Mouse (Mus musculus): ENCODE data around the gene Hspa1a. TPM values are rescaled to one million over a fixed set of nuclear protein-coding genes. Genes with fewer than 3 reads are reported as not detected.
"Not testable (repeated sequence)": the region's sequence is repeated elsewhere in the genome, so short reads cannot be mapped to it uniquely, and the experiment has no call there.

Hspa1a gene
- total and polyA plus RNA-seq, 3 experiments, result 0.18 TPM; not detected in 2

DNA sequence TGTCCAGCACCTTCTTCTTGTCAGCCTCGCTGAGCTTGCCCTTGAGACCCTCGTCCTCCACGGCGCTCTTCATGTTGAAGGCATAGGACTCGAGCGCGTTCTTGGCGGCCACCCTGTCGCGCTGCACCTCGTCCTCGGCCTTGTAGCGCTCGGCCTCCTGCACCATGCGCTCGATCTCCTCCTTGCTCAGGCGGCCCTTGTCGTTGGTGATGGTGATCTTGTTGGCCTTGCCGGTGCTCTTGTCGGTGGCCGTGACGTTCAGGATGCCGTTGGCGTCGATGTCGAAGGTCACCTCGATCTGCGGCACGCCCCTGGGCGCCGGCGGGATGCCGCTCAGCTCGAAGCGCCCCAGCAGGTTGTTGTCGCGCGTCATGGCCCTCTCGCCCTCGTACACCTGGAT is 14.7 kb downstream of the Hspa1a start:
- not testable (repeated sequence) for ATAC-seq (ENCODE audit: extremely low read depth, insufficient number of reproducible peaks, low FRiP score, poor library complexity, severe bottlenecking); H3K36me3 ChIP-seq (replicated peaks); H3K4me3 ChIP-seq (ENCODE audit: low read depth, low read length); DNase-seq (ENCODE audit: low spot score); H3K27me3 ChIP-seq (ENCODE audit: insufficient read depth, low read length)
- Histone ChIP-seq H3K4me1 (ENCODE audit: insufficient read depth, low read depth, low read length) (peaks cover 21% of the 10 kb centered on the region), H3K9me3 (replicated peaks) (peaks cover 14% of the 10 kb centered on the region)

DNA sequence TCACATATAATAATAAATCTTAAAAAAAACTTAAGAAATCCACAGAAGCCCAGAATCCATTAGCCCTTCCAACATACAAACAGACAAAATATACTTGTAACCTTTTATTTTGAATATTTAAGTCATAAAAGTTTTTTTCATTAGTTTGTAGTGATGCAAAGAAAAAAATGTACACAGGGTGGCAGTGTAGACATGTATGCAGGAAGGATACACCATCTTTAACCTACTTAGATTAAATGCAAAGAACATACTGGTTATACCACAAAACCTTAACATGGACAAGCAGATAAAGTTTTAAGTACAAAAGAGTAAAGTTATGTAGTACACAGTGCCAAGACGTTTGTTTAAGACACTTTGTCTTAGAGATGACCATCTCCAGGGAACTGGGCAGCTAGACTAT is 15.6 kb downstream of the Hspa1a start:
- peaks cover 7% of the 10 kb centered on the region for H3K36me3 ChIP-seq (replicated peaks)
- H3K4me3 ChIP-seq (ENCODE audit: low read depth, low read length), result no peak overlapping the region
- H3K27me3 ChIP-seq (ENCODE audit: insufficient read depth, low read length), result no peaks in the 10 kb centered on the region
- ATAC-seq (ENCODE audit: extremely low read depth, insufficient number of reproducible peaks, low FRiP score, poor library complexity, severe bottlenecking), result no peak
- DNase-seq (ENCODE audit: low spot score), result no peak
- H3K4me1 ChIP-seq (ENCODE audit: insufficient read depth, low read depth, low read length), result peaks cover 17% of the 10 kb centered on the region
- TF ChIP-seq TAL1 (conservative IDR thresholded peaks at IDR 0.05; ENCODE audit: low read depth, low read length), result no peak
- TF ChIP-seq GATA2 (IDR thresholded peaks at IDR 0.05; ENCODE audit: borderline replicate concordance, low read depth, low read length), result no peak
- TF ChIP-seq GATA1 (IDR thresholded peaks at IDR 0.05; ENCODE audit: borderline replicate concordance, low read length), result no peak
- TF ChIP-seq CTCF (IDR thresholded peaks at IDR 0.05; ENCODE audit: low read depth, low read length), result no peak
- TF ChIP-seq POLR2AphosphoS5 (IDR thresholded peaks at IDR 0.05; ENCODE audit: insufficient replicate concordance, low read depth, low read length), result no peak
- H3K9me3 ChIP-seq (replicated peaks), result peaks cover 14% of the 10 kb centered on the region

DNA sequence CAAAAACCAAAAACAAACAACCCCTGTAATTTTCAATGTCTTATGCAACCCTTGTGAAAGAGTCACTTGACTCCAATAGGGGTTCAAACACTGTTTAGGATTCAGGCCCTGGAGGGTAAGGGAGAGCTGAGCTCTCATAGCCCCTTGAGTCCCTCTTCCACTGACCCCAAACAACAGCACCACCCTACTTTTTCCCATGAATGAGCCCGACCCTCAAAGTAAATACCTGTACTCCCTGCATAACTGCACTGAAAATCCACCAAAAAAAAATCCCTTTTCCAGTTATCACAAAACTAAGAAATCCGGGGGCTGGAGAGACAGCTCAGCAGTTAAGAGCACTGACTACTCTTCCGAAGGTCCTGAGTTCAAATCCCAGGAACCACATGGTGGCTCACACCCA is 16.1 kb downstream of the Hspa1a start:
- no peak for ATAC-seq (ENCODE audit: extremely low read depth, insufficient number of reproducible peaks, low FRiP score, poor library complexity, severe bottlenecking)
- TF ChIP-seq GATA2 (IDR thresholded peaks at IDR 0.05; ENCODE audit: borderline replicate concordance, low read depth, low read length) (no peak), GATA1 (IDR thresholded peaks at IDR 0.05; ENCODE audit: borderline replicate concordance, low read length) (no peak), POLR2AphosphoS5 (IDR thresholded peaks at IDR 0.05; ENCODE audit: insufficient replicate concordance, low read depth, low read length) (no peak), CTCF (IDR thresholded peaks at IDR 0.05; ENCODE audit: low read depth, low read length) (no peak), TAL1 (conservative IDR thresholded peaks at IDR 0.05; ENCODE audit: low read depth, low read length) (no peak)
- DNase-seq (ENCODE audit: low spot score), result no peak
- H3K36me3 ChIP-seq (replicated peaks), result peaks cover 11% of the 10 kb centered on the region
- H3K4me1 ChIP-seq (ENCODE audit: insufficient read depth, low read depth, low read length), result peaks cover 18% of the 10 kb centered on the region
- H3K4me3 ChIP-seq (ENCODE audit: low read depth, low read length), result no peak overlapping the region
- peaks cover 14% of the 10 kb centered on the region for H3K9me3 ChIP-seq (replicated peaks)
- H3K27me3 ChIP-seq (ENCODE audit: insufficient read depth, low read length), result no peaks in the 10 kb centered on the region

DNA sequence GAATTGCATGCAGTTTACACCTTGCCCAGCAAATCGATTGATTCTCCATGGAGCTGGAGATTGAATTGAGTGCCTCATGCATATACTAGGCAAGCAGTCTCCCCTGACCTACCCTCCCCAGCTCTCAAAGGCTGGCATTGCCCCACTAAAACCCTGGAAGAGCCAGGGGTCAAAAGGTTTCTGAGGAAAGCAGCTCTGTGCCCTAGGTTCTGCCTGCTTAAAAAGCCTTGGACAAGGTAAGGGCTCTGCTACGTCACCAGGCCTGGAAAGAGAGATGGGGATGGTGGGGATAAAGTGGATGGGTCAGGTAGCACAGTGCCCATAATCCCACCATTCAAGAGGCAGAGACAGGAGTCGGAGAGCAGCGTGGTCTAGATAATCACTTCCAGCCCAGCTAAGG is 17.1 kb downstream of the Hspa1a start:
- H3K36me3 ChIP-seq (replicated peaks), result peaks cover 22% of the 10 kb centered on the region
- DNase-seq (ENCODE audit: low spot score) (no peak), ATAC-seq (ENCODE audit: extremely low read depth, insufficient number of reproducible peaks, low FRiP score, poor library complexity, severe bottlenecking) (no peak)
- no peaks in the 10 kb centered on the region for H3K27me3 ChIP-seq (ENCODE audit: insufficient read depth, low read length)
- H3K4me3 ChIP-seq (ENCODE audit: low read depth, low read length), result no peak overlapping the region
- peaks cover 14% of the 10 kb centered on the region for H3K9me3 ChIP-seq (replicated peaks)
- TF ChIP-seq CTCF (IDR thresholded peaks at IDR 0.05; ENCODE audit: low read depth, low read length) (no peak), GATA2 (IDR thresholded peaks at IDR 0.05; ENCODE audit: borderline replicate concordance, low read depth, low read length) (no peak), TAL1 (conservative IDR thresholded peaks at IDR 0.05; ENCODE audit: low read depth, low read length) (no peak), GATA1 (IDR thresholded peaks at IDR 0.05; ENCODE audit: borderline replicate concordance, low read length) (no peak)
- peaks cover 21% of the 10 kb centered on the region for H3K4me1 ChIP-seq (ENCODE audit: insufficient read depth, low read depth, low read length)

DNA sequence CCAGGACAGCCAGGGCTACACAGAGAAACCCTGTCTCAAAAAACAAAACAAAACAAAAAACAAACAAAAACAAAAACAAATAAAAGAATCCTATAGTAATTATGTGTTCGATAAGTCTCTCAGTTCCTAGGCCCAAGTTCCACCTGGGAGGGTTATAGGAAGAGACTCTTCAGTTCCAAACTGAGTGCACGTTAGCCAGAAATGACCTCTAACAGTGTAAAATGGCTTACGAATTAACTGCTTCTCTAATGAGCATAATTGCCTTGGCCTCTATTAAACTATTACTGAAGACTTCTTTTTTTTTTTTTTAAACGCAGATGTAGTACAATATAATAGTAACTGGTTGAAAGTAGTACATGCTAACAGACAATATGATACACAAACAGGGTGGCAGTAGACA is 18.1 kb downstream of the Hspa1a start:
- Histone ChIP-seq H3K36me3 (replicated peaks) (peaks cover 27% of the 10 kb centered on the region), H3K4me3 (ENCODE audit: low read depth, low read length) (no peak overlapping the region), H3K27me3 (ENCODE audit: insufficient read depth, low read length) (no peaks in the 10 kb centered on the region), H3K9me3 (replicated peaks) (peaks cover 10% of the 10 kb centered on the region), H3K4me1 (ENCODE audit: insufficient read depth, low read depth, low read length) (peaks cover 21% of the 10 kb centered on the region)
- TF ChIP-seq GATA1 (IDR thresholded peaks at IDR 0.05; ENCODE audit: borderline replicate concordance, low read length), result no peak
- no peak for TF ChIP-seq POLR2AphosphoS5 (IDR thresholded peaks at IDR 0.05; ENCODE audit: insufficient replicate concordance, low read depth, low read length)
- no peak for TF ChIP-seq CTCF (IDR thresholded peaks at IDR 0.05; ENCODE audit: low read depth, low read length)
- no peak for TF ChIP-seq GATA2 (IDR thresholded peaks at IDR 0.05; ENCODE audit: borderline replicate concordance, low read depth, low read length)
- TF ChIP-seq TAL1 (conservative IDR thresholded peaks at IDR 0.05; ENCODE audit: low read depth, low read length), result no peak
- no peak for DNase-seq (ENCODE audit: low spot score)
- ATAC-seq (ENCODE audit: extremely low read depth, insufficient number of reproducible peaks, low FRiP score, poor library complexity, severe bottlenecking), result no peak

DNA sequence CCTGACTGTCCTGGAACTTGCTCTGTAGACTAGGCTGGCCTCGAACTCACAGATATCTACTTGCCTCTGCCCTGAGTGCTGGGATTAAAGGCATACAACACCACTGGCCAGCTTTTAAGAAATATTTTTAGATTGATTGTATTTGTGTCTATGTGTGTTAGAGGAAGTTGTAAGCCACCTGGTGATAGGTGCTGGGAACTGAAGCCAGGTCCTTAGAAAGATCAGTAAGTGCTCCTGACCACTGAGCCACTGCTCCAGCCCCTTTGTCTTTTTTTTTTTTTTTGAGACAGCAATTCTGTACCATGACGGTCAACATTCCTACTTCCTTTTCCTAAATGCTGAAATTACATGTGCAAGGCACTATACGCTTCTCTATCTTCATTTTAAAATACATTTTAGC is 18.7 kb downstream of the Hspa1a start:
- Histone ChIP-seq H3K4me3 (ENCODE audit: low read depth, low read length) (peak overlapping the region; percentile 96; the same call in 1 of the 2 replicates), H3K9me3 (replicated peaks) (peaks cover 6% of the 10 kb centered on the region), H3K4me1 (ENCODE audit: insufficient read depth, low read depth, low read length) (peaks cover 25% of the 10 kb centered on the region), H3K27me3 (ENCODE audit: insufficient read depth, low read length) (no peaks in the 10 kb centered on the region), H3K36me3 (replicated peaks) (peaks cover 34% of the 10 kb centered on the region)
- ATAC-seq (ENCODE audit: extremely low read depth, insufficient number of reproducible peaks, low FRiP score, poor library complexity, severe bottlenecking) (no peak), DNase-seq (ENCODE audit: low spot score) (no peak)
- TF ChIP-seq GATA2 (IDR thresholded peaks at IDR 0.05; ENCODE audit: borderline replicate concordance, low read depth, low read length) (no peak), TAL1 (conservative IDR thresholded peaks at IDR 0.05; ENCODE audit: low read depth, low read length) (no peak), CTCF (IDR thresholded peaks at IDR 0.05; ENCODE audit: low read depth, low read length) (no peak), POLR2AphosphoS5 (IDR thresholded peaks at IDR 0.05; ENCODE audit: insufficient replicate concordance, low read depth, low read length) (no peak), GATA1 (IDR thresholded peaks at IDR 0.05; ENCODE audit: borderline replicate concordance, low read length) (no peak)
